Mouse (Mus musculus) right cerebral cortex, postnatal 10 days (tissue): ENCODE measurements around the gene Tfpt.

Experiments
- DNase-seq, 2 experiments: peaks; one replicate each; pipeline ENCODE4 v3.0.0; 2021; ENCODE audit warnings: low spot score in 2 of 2

The Tfpt gene

GRCm38 (mm10) chr7:3629543-3630477 lies at the start of gene Tfpt, which contains the start of gene Prpf31:
TSS of gene Tfpt (minus strand) at chr7:3629929.
TSS of gene Prpf31 (plus strand) at chr7:3629985.
- DNase-seq = peak; percentile 95 to 96

GRCm38 (mm10) chr7:3677342-3677741 lies 47.6 kb upstream of the Tfpt start, which contains the start of gene Tmc4:
TSS of gene Tmc4 (minus strand) at chr7:3677553.
- DNase-seq = no peak

GRCm38 (mm10) chr7:3676371-3676770 lies 46.6 kb upstream of the Tfpt start:
- no peak for DNase-seq

GRCm38 (mm10) chr7:3675228-3675548 lies 45.5 kb upstream of the Tfpt start:
- no peak for DNase-seq

- peak; percentile 82 to 90 for DNase-seq
These were observed 44.9 kb upstream of the Tfpt start for GRCm38 (mm10) chr7:3674507-3675227.

- DNase-seq = no peak
These were observed 37.2 kb upstream of the Tfpt start for GRCm38 (mm10) chr7:3666921-3667391.

- peak; percentile 98 to 99 for DNase-seq
These were observed 35.7 kb upstream of the Tfpt start, which contains the start of gene Leng1 for GRCm38 (mm10) chr7:3665215-3666114. TSS of gene Leng1 (minus strand) at chr7:3665840.

GRCm38 (mm10) chr7:3664524-3665214 lies 34.9 kb upstream of the Tfpt start:
- DNase-seq = no peak

GRCm38 (mm10) chr7:3658578-3658977 lies 28.8 kb upstream of the Tfpt start:
- no peak for DNase-seq

- no peak for DNase-seq
These were observed 27.2 kb upstream of the Tfpt start for GRCm38 (mm10) chr7:3656966-3657365.

- DNase-seq = no peak
These were observed 16.9 kb upstream of the Tfpt start for GRCm38 (mm10) chr7:3646641-3647040.

- no peak for DNase-seq
These were observed 16.5 kb upstream of the Tfpt start for GRCm38 (mm10) chr7:3646188-3646587.

- peak in 1 of 2 experiments; percentile 57 for DNase-seq
These were observed 15.8 kb upstream of the Tfpt start for GRCm38 (mm10) chr7:3645488-3646025.

- DNase-seq = peak; percentile 99 to 100
These were observed 15.2 kb upstream of the Tfpt start, which contains the start of gene Cnot3 for GRCm38 (mm10) chr7:3644672-3645487. TSS of gene Cnot3 (plus strand) at chr7:3645268.

GRCm38 (mm10) chr7:3644348-3644671 lies 14.6 kb upstream of the Tfpt start:
- DNase-seq = no peak

- no peak for DNase-seq
These were observed 14.1 kb upstream of the Tfpt start for GRCm38 (mm10) chr7:3643843-3644242.

GRCm38 (mm10) chr7:3643412-3643811 lies 13.7 kb upstream of the Tfpt start:
- DNase-seq = no peak

- no peak for DNase-seq
These were observed 718 bp upstream of the Tfpt start for GRCm38 (mm10) chr7:3630478-3630815.

GRCm38 (mm10) chr7:3629030-3629429 lies 699 bp downstream of the Tfpt start:
- no peak for DNase-seq
